Mouse (Mus musculus): ENCODE results near the gene Olfr153. TPM values are rescaled to one million over a fixed set of nuclear protein-coding genes. Genes with fewer than 3 reads are reported as not detected.
"Not testable (repeated sequence)": the region's sequence is repeated elsewhere in the genome, so short reads cannot be mapped to it uniquely, and the experiment has no call there.

The Olfr153 gene
- total RNA-seq (2021), result not detected
- long read RNA-seq, experiment 1, result 0 reads
- long read RNA-seq, experiment 2, result 0 reads

GRCm38 (mm10) chr2:87531496-87531895, at the start of gene Olfr153:
TSS of gene Olfr153 (plus strand) at chr2:87531796.
- DNase-seq, result no peak

DNA sequence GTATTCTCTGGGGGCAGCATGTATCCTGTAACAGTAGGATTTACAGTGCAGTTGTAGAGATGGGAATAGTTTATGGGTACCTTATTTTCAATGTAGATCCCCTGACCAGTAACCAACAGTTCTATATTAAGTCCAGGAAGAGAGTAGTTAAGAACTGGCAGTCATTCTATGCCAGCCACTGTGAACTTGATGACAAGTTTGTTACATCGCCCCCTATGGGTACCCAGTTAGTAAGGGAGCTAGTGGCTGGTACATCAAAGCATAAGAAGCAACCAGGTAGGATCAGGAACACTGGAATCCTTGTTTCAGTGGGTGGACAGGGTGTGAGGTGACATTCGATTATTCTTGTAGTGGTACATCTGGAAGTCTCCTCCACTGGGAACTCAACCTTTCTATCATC, 49.3 kb upstream of the Olfr153 start:
- no peak for DNase-seq

GRCm38 (mm10) chr2:87496993-87497392, 34.6 kb upstream of the Olfr153 start, which contains the start of gene Pramel7:
TSS of gene Pramel7 (minus strand) at chr2:87497093.
- not testable (repeated sequence) for DNase-seq

DNA sequence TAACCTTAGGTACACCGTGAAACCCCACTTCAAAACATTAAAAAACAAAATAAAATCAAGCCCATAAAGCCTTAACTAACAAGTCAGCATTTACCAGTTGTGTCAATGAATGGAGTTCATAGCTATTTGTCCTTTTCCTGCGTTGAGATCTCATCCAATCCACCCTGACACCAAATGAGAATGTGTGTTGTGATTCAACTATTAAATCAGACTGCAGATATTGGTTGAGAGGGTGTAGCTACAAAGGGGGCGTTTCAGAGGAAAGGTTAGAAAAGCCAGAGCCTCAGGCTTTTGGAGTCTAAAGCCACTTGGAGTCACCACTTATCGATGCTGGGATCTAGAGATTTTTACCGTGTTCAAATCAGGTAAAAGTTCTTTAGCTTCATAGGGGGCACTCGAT, 25.3 kb upstream of the Olfr153 start, which contains the start of gene Pramel6:
TSS of gene Pramel6 (plus strand) at position 301 of the 400 bp plus-strand sequence.
- no peak for DNase-seq

GRCm38 (mm10) chr2:87515046-87515445, 16.6 kb upstream of the Olfr153 start:
- no peak for DNase-seq

DNA sequence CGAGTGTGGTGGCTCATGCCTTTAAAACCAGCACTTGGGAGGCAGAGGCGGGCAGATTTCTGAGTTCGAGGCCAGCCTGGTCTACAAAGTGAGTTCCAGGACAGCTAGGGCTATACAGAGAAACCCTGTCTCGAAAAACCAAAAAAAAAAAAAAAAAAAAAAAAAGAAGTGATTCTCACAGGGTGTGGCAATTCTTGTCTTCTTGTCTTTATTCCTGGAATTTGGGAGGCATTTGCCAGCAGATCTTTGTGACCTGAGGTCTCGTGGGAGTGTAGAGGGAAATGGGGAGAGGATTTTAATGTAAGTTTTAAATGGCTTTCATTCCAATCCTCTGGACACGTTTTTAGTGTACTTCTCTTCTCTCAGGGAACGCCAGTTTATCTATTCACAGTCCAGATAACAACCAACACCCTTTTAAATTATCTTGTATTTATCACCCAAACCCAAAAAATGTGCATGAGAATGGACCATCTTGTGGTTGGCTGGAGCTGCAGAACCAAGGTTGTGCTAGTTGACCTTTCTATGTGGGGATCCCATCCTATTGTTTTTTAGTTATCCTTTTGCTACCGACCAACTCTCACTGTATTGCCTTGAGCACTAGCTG, 16.0 kb upstream of the Olfr153 start:
- DNase-seq, result no peak

- no peak for DNase-seq
Measured at GRCm38 (mm10) chr2:87516581-87516980, 15.0 kb upstream of the Olfr153 start.

DNA sequence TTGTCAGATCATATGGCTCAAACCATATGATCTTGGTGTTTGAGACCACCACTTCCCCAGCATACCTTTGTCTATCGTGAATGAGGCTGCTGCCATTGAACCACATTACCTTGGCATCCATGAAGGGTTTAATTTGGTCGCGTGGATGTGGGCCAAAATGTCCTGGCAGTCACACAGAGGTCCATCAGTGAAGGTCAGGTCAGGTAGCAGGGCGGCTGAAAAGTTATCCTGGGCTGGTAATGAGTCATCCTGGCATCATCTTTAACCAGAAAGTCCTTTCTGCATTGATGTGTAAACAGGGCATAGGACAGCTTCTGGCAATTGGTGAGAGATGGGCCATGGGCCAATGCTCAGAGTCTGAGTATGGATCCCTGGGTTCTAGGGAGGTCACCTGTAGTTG, 10.9 kb upstream of the Olfr153 start:
- DNase-seq, result peak; percentile 51 to 65

DNA sequence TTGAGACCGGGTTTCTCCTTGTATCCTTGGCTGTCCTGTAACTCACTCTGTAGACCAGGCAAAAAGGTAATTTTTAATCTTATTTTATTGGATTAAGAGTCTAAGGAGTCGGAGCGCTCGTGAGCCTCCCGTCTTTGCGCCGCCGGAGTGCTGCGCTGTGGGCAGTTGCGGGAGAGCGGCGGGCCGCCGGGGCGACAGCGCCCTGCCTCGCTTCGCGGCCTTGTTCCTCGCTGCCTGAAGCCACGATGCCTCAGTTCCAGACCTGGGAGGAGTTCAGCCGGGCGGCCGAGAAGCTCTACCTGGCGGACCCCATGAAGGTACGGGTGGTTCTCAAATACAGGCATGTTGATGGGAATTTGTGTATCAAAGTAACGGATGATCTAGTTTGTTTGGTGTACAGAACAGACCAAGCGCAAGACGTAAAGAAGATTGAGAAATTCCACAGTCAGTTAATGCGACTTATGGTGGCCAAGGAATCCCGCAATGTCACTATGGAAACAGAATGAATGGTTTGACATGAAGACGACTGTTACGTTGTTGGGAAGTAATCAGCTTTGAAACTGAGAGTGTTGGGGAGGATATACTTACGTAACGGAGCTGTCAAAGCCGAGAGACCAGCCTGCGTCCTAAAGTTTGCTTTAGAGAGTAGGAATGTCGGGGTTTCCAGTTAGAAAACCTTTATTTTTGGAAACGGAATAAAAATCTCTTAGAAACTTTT, 5.5 kb upstream of the Olfr153 start:
- DNase-seq, result not testable (repeated sequence)

- DNase-seq, result no peak
Measured at GRCm38 (mm10) chr2:87534826-87535225, 3.2 kb downstream of the Olfr153 start.

DNA sequence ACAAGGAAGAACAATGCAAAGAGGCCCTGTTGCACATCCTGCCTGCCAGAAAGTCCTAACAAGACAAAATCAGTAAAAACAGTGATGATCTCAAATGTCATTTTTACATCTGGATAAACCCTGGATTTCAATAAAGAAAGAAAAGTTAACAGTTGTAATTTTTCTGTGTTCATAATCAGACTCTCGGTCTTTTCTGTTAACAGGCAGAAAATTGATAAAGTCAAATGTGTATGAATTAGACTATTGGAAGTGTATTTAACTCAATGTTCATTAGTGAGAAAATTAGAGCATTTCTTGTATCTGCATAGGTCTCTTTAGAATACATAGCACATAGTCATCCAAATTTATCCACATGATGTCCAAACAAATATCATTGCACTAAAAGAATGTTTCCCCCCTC, 13.8 kb downstream of the Olfr153 start, which contains the start of gene Olfr1128:
TSS of gene Olfr1128 (minus strand) at position 101 of the 400 bp plus-strand sequence.
- DNase-seq, result no peak

DNA sequence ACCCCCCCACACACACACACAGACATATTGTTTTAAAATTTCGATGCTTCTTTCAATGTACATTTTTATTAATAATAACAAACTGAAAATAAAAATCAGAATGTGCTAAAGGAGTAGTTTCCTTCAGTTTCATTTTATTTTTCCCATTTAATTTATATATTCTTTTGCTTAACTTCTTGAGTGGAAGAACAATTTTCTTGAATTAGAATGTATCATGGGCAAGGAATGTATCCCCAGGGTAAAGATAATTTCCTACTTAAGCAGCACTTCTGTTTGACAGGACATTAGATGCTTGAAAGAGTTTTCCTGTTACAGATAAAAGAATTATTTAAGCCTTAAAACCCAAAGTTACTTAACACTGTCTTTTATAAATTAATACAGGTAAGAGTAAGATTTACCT, 42.0 kb downstream of the Olfr153 start, which contains the start of gene Olfr1129:
TSS of gene Olfr1129 (plus strand) at position 301 of the 400 bp plus-strand sequence.
- DNase-seq, result not testable (repeated sequence)

Other genes starting within 250 kb of the Olfr153 start
- gene Olfr1118, start 224.2 kb upstream of the Olfr153 start, total RNA-seq (2021), result not detected
- gene Olfr1120, start 177.0 kb upstream of the Olfr153 start, total RNA-seq (2021), result not detected
- gene Olfr1121, start 161.9 kb upstream of the Olfr153 start, total RNA-seq (2021), result not detected
- not detected for gene Olfr1122, start 145.9 kb upstream of the Olfr153 start, total RNA-seq (2021)
- not detected for gene Olfr1123, start 115.2 kb upstream of the Olfr153 start, total RNA-seq (2021)
- gene Olfr1124, start 101.5 kb upstream of the Olfr153 start, total RNA-seq (2021), result not detected
- gene Olfr1126, start 77.8 kb upstream of the Olfr153 start, total RNA-seq (2021), result not detected
- not detected for gene Pramel7, start 34.7 kb upstream of the Olfr153 start, total RNA-seq (2021)
- gene Pramel6, start 25.2 kb upstream of the Olfr153 start, total RNA-seq (2021), result not detected
- gene Olfr1128, start 13.7 kb downstream of the Olfr153 start, total RNA-seq (2021), result not detected
- not detected for gene Olfr1129, start 42.1 kb downstream of the Olfr153 start, total RNA-seq (2021)
- gene Olfr1130, start 74.4 kb downstream of the Olfr153 start, total RNA-seq (2021), result not detected
- not detected for gene Olfr1131, start 95.3 kb downstream of the Olfr153 start, total RNA-seq (2021)
- gene Olfr1132, start 105.7 kb downstream of the Olfr153 start, total RNA-seq (2021), result not detected
- gene Olfr1133, start 115.6 kb downstream of the Olfr153 start, total RNA-seq (2021), result not detected
- not detected for gene Olfr1134, start 126.7 kb downstream of the Olfr153 start, total RNA-seq (2021)
- gene Olfr1135, start 141.9 kb downstream of the Olfr153 start, total RNA-seq (2021), result not detected
- not detected for gene Olfr1136, start 162.2 kb downstream of the Olfr153 start, total RNA-seq (2021)
- gene Olfr1137, start 181.4 kb downstream of the Olfr153 start, total RNA-seq (2021), result not detected
- not detected for gene Olfr1138, start 208.2 kb downstream of the Olfr153 start, total RNA-seq (2021)
- gene Olfr1140, start 212.0 kb downstream of the Olfr153 start, total RNA-seq (2021), result not detected
- not detected for gene Olfr1141, start 222.2 kb downstream of the Olfr153 start, total RNA-seq (2021)
- not detected for gene Olfr152, start 247.7 kb downstream of the Olfr153 start, total RNA-seq (2021)

All from heart, adult 18-20 months (tissue).